Mouse (Mus musculus): ENCODE results near the gene Pecam1.

- TF ChIP-seq CTCF (IDR thresholded peaks at IDR 0.05; ENCODE audit: low read depth) (no peak), EP300 (IDR thresholded peaks at IDR 0.05; ENCODE audit: low read depth) (peak; percentile 68; the same call in 1 of the 2 replicates)
Observed at GRCm38 (mm10) chr11:106612961-106613637, 137.3 kb downstream of the Pecam1 start, which contains the start of gene Tex2.
